Mouse (Mus musculus): ENCODE results near the gene Usf3. TPM values are rescaled to one million over a fixed set of nuclear protein-coding genes. Genes with fewer than 3 reads are reported as not detected.

The Usf3 gene
- total and polyA plus RNA-seq, 3 experiments: 4.0 to 8.5 (median 5.2) TPM

- TF ChIP-seq POLR2AphosphoS2 (IDR thresholded peaks at IDR 0.05; ENCODE audit: low read depth, low read length): no peak
- no peak for TF ChIP-seq KAT2A (IDR thresholded peaks at IDR 0.05; ENCODE audit: insufficient replicate concordance, low read length)
- no peak for TF ChIP-seq MXI1 (IDR thresholded peaks at IDR 0.05; ENCODE audit: low read depth, low read length)
- TF ChIP-seq ZNF384 (IDR thresholded peaks at IDR 0.05; ENCODE audit: low read depth, low read length): no peak
- TF ChIP-seq POLR2A (IDR thresholded peaks at IDR 0.05; ENCODE audit: low read depth, low read length): no peak
- TF ChIP-seq HCFC1 (IDR thresholded peaks at IDR 0.05; ENCODE audit: low read depth, low read length): no peak
- no peak for TF ChIP-seq PAX5 (IDR thresholded peaks at IDR 0.05; ENCODE audit: low read length)
- no peak for TF ChIP-seq ETS1 (conservative IDR thresholded peaks at IDR 0.05; ENCODE audit: low read depth, low read length)
- TF ChIP-seq CHD2 (IDR thresholded peaks at IDR 0.05; ENCODE audit: low read length): no peak
- TF ChIP-seq CHD1 (IDR thresholded peaks at IDR 0.05; ENCODE audit: low read depth, low read length): no peak
- TF ChIP-seq RAD21 (IDR thresholded peaks at IDR 0.05; ENCODE audit: low read depth, low read length): no peak
- TF ChIP-seq RCOR1 (conservative IDR thresholded peaks at IDR 0.05; ENCODE audit: low read depth, low read length): no peak
- no peak for TF ChIP-seq ZC3H11A (IDR thresholded peaks at IDR 0.05; ENCODE audit: low read depth, low read length)
- TF ChIP-seq JUND (conservative IDR thresholded peaks at IDR 0.05; ENCODE audit: low read depth, low read length): no peak
- TF ChIP-seq CTCF (conservative IDR thresholded peaks at IDR 0.05 in 1 of 2, IDR thresholded peaks at IDR 0.05 in 1 of 2; ENCODE audit: low read depth in 2 of 2, low read length in 2 of 2): no peak
- TF ChIP-seq MYC (IDR thresholded peaks at IDR 0.05; ENCODE audit: low read depth, low read length): no peak
- no peak for TF ChIP-seq BHLHE40 (IDR thresholded peaks at IDR 0.05; ENCODE audit: low read depth, low read length)
- no peak for TF ChIP-seq E2F4 (IDR thresholded peaks at IDR 0.05; ENCODE audit: insufficient replicate concordance, low read depth, low read length)
- H3K27ac ChIP-seq (ENCODE audit: insufficient read depth, low read depth): no peak overlapping the region
- H3K27me3 ChIP-seq (replicated peaks): no peaks in the 10 kb centered on the region
- H3K4me2 ChIP-seq (ENCODE audit: insufficient read depth, low read depth, poor library complexity, severe bottlenecking): no peak overlapping the region
- in situ Hi-C loops (cut with MboI; ENCODE audit: low pct_ligation_motif_present, low pct_unique_long_range_greater_than_20kb, low sequenced_read_pairs): no loop called here
- no peak for DNase-seq (ENCODE audit: extremely low read depth)
- no peak overlapping the region for H3K9ac ChIP-seq (ENCODE audit: insufficient read depth, low read depth)
- no peaks in the 10 kb centered on the region for H3K79me2 ChIP-seq (replicated peaks; ENCODE audit: control insufficient read depth, extremely low read depth, insufficient read depth, poor library complexity, severe bottlenecking)
- dilution Hi-C loops (cut with MboI; ENCODE audit: extremely low pct_ligation_motif_present, extremely low pct_unique_long_range_greater_than_20kb, low sequenced_read_pairs): no loop called here
- H3K9me3 ChIP-seq (replicated peaks; ENCODE audit: low read length): no peaks in the 10 kb centered on the region
- H3K4me3 ChIP-seq (replicated peaks in 1 of 3; ENCODE audit: low read depth in 2 of 3, low read length in 2 of 3, poor library complexity in 1 of 3): no peak overlapping the region
- peaks cover 2 to 5% of the 10 kb centered on the region in 2 experiments; a peak in 3 of 4 replicates for H3K4me1 ChIP-seq (ENCODE audit: control insufficient read depth in 1 of 2, insufficient read depth in 2 of 2)
- peaks cover 0 to 2% of the 10 kb centered on the region in 2 experiments for H3K36me3 ChIP-seq (replicated peaks in 1 of 2; ENCODE audit: control insufficient read depth in 1 of 2, insufficient read depth in 1 of 2, low read length in 1 of 2)
These were observed 53.8 kb downstream of the Usf3 start for GRCm38 (mm10) chr16:44226706-44227291.

DNA sequence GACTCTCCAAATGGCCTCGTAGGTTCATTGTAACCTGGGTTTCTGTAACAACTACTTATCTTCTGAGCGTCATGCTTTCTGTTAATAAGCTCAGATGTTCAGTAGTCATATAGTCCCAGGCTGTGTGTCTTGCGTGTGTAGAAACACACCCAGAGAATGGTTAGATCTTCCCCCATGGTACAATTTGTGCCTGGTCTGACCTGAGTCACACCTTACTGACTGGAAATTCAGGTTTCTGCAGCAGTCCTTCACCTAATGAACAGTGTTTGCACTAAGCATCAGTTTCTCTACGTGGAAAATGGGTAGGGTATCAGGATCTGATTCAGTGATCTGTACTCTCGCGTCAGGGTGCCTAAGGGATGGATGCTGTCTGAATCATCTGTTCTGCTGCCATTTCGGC is 60.0 kb downstream of the Usf3 start:
- Histone ChIP-seq H3K9ac (ENCODE audit: insufficient read depth, low read depth) (no peak overlapping the region), H3K27ac (ENCODE audit: insufficient read depth, low read depth) (no peak overlapping the region), H3K36me3 (replicated peaks in 1 of 2; ENCODE audit: control insufficient read depth in 1 of 2, insufficient read depth in 1 of 2, low read length in 1 of 2) (no peaks in the 10 kb centered on the region), H3K4me1 (ENCODE audit: control insufficient read depth in 1 of 2, insufficient read depth in 2 of 2) (no peaks in the 10 kb centered on the region), H3K4me2 (ENCODE audit: insufficient read depth, low read depth, poor library complexity, severe bottlenecking) (no peak overlapping the region), H3K9me3 (replicated peaks; ENCODE audit: low read length) (no peaks in the 10 kb centered on the region), H3K4me3 (replicated peaks in 1 of 3; ENCODE audit: low read depth in 2 of 3, low read length in 2 of 3, poor library complexity in 1 of 3) (no peak overlapping the region), H3K79me2 (replicated peaks; ENCODE audit: control insufficient read depth, extremely low read depth, insufficient read depth, poor library complexity, severe bottlenecking) (no peaks in the 10 kb centered on the region), H3K27me3 (replicated peaks) (no peaks in the 10 kb centered on the region)
- DNase-seq (ENCODE audit: extremely low read depth): no peak
- dilution Hi-C loops (cut with MboI; ENCODE audit: extremely low pct_ligation_motif_present, extremely low pct_unique_long_range_greater_than_20kb, low sequenced_read_pairs) (no loop called here), in situ Hi-C loops (cut with MboI; ENCODE audit: low pct_ligation_motif_present, low pct_unique_long_range_greater_than_20kb, low sequenced_read_pairs) (no loop called here)
- TF ChIP-seq MEF2A (IDR thresholded peaks at IDR 0.05; ENCODE audit: borderline replicate concordance, low read depth, low read length): no peak
- TF ChIP-seq IRF4 (IDR thresholded peaks at IDR 0.05; ENCODE audit: low read depth, low read length): no peak
- TF ChIP-seq HCFC1 (IDR thresholded peaks at IDR 0.05; ENCODE audit: low read depth, low read length): no peak
- TF ChIP-seq ZMIZ1 (IDR thresholded peaks at IDR 0.05; ENCODE audit: low read depth, low read length): no peak
- TF ChIP-seq JUND (conservative IDR thresholded peaks at IDR 0.05; ENCODE audit: low read depth, low read length): no peak
- no peak for TF ChIP-seq MXI1 (IDR thresholded peaks at IDR 0.05; ENCODE audit: low read depth, low read length)
- TF ChIP-seq PAX5 (IDR thresholded peaks at IDR 0.05; ENCODE audit: low read length): no peak
- TF ChIP-seq USF2 (conservative IDR thresholded peaks at IDR 0.05; ENCODE audit: low read depth, low read length): no peak
- TF ChIP-seq USF1 (IDR thresholded peaks at IDR 0.05; ENCODE audit: low read depth, low read length): no peak

Data from CH12.LX (cell line).